Mouse (Mus musculus) v-Abl transformed pro-B cells (cell line): ENCODE data around the gene Stxbp6.
"Not testable (repeated sequence)": the region's sequence is repeated elsewhere in the genome, so short reads cannot be mapped to it uniquely, and the experiment has no call there.

Experiments used
- in situ Hi-C, 2 experiments: fragments of 400-800 bp; cut with MboI; formaldehyde crosslinking; loops; one replicate each; pipeline ENCODE4 v1.15.1; 2025; ENCODE audit not compliant: unreplicated experiment in 2 of 2

The Stxbp6 gene

DNA sequence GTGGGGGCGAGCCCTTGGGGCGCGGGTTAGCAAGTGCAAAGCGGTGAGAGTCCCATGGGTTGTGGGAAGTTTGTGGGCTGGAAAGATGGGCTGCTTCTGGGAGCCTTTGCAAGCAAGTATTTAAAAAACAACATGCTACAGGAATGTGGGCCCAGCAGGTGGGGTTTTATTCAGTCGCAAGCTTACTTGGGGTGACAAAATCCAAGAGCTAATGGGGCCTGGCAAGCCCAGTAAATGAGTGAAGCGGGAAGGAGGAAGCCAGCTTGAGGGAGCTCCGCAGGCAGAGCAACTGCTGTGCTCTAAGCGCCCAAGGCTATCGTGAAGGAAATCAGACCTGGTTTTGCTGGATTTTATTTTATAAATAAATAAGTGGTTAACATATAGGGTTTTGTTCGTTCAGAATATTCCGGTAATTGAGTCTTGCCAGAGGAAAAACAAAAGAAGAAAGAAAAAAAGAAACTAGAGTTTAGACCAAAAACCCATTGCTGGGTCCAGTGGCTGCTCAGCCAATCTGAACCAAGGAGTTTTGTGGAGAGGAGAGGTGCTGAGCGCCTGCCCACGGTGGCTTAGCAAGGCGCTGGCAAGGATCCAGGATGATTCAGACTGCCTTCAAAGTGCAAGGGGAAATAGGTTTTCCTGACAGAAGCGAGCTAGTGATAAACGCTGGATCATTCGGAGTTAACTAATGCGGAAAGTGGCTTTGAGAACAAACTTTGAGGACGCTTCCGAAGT is at the start of gene Stxbp6:
Stxbp6 (minus strand) TSS at position 99 of the 732 bp plus-strand sequence.
- in situ Hi-C loops: no loop called here

GRCm38 (mm10) chr12:45102954-45103353 is 28.4 kb upstream of the Stxbp6 start:
- in situ Hi-C loops: not testable (repeated sequence)

GRCm38 (mm10) chr12:45093732-45094131 is 19.2 kb upstream of the Stxbp6 start:
- in situ Hi-C loops: no loop called here

DNA sequence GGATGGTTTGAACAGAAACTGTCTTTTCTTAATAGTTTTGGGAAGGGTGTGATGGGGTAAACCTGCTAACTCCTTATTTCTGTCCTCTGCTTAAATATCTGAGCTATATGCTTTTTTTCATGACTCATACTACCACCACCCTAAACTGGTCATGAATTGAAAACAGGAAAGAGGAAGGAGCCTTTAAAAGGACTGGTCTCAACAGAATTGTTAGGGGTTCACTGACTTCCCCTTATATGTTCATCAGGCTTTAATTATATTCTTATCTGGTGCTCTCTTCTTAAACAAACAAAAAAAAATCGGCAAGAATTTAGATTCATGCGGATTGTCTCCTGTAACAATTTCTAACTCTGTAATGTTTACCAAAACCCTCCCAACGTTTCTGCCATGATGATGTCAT is 17.9 kb upstream of the Stxbp6 start:
- in situ Hi-C loops: no loop called here

DNA sequence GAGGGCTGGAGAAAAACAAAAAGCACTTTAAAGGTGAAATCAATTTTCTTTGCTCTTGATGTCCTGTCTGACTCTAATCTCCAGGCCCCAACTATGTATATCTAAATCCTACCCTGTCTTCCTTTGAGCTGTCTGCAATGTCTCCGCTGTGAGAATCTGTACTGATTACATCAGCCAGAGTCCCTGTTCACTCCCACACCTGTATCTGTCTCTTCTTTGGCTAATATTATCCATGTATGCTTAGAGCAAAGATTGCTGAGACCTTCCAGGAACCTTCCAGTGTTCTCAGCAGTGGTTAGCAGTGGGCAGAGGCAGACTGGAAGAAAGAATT is 8.6 kb upstream of the Stxbp6 start:
- in situ Hi-C loops: no loop called here

DNA sequence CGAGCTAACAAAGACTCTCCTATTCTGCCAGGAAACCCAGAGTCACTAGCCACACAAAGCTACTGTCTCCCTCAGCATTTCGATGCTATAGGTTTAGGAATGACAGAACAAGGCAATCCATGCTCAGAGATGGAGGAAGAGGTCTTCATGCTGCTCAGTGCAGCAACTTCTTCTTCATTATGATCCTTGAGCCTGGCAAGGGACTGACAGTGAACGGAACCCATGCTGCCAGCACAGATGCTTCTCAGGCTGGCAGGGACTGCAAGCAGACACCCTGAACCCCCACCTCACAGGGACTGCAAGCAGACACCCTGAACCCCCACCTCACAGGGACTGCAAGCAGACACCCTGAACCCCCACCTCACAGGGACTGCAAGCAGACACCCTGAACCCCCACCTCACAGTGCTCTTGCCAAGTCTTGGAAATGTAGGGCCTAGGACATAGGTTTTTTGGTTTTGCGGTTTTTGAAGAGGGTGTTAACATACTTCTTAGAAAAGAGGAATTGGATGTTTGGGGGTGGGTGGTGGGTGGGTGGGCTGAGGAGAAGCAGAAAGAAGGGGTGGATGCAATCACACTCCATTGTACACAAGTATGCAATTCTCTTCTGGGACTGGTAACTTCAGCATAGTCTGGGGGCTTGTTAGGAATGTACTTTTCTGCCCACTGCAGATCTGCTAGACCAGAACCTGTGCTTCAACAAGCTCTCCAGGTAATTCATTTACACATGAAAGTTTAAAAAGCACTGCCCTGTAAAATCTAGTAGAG is 8.1 kb upstream of the Stxbp6 start:
- in situ Hi-C loops: no loop called here

GRCm38 (mm10) chr12:45081617-45082016 is 7.1 kb upstream of the Stxbp6 start:
- in situ Hi-C loops: no loop called here

DNA sequence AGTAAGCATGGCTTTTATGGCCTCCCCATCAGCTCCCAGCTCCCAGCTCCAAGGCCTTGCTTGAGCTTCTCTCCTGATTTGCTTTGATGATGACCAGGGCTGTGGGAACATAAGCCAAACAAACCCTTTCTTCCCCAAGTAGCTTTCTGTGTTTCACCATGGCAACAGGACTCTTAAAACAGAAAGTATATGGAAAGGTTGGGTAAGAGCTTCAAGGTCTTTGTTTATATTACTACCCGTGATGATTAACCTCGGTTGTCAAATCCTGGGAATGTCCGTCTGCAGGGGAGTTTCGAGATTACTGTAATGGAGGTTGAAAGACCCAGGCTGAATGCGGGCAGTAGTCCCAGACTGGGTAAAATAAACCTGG is 6.2 kb upstream of the Stxbp6 start:
- in situ Hi-C loops: no loop called here

DNA sequence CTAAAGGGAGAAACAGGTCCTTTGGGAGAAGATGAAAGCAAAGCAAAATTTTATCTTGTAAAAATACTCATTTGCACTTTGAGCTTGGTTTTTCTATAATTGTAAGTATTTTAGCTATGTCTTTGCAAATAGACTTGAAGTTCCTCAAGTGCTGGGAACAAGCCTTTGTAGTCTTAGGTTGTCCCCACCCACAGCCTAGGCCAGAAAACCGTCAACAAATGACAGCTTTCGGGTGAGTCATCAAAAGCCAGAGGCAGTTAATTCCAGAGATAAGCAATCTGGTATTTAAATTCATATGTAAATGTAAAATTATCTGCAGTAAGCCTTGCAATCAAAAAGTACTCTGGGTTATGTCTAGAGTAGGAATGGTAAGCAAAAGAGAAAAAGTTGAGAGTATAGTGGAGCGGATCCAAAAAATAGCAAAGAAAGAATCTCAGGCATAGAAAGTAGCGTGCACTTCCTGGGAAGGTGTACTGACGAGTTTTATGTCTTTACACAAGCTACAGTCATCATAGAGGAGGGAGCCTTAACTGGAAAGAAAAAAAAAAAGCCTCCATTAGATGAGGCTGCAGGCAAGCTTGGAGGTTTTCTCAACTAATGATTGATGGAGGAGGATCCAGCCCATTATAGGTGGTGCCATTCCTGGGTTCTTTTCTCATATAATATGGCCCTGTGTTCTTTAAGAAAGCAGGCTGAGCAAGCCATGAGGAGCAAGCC is 5.7 kb upstream of the Stxbp6 start:
- in situ Hi-C loops: no loop called here

- in situ Hi-C loops: no loop called here
Measured at GRCm38 (mm10) chr12:45075631-45076030, 1.1 kb upstream of the Stxbp6 start.

- in situ Hi-C loops: no loop called here
Measured at GRCm38 (mm10) chr12:45074042-45074601, 387 bp downstream of the Stxbp6 start.

DNA sequence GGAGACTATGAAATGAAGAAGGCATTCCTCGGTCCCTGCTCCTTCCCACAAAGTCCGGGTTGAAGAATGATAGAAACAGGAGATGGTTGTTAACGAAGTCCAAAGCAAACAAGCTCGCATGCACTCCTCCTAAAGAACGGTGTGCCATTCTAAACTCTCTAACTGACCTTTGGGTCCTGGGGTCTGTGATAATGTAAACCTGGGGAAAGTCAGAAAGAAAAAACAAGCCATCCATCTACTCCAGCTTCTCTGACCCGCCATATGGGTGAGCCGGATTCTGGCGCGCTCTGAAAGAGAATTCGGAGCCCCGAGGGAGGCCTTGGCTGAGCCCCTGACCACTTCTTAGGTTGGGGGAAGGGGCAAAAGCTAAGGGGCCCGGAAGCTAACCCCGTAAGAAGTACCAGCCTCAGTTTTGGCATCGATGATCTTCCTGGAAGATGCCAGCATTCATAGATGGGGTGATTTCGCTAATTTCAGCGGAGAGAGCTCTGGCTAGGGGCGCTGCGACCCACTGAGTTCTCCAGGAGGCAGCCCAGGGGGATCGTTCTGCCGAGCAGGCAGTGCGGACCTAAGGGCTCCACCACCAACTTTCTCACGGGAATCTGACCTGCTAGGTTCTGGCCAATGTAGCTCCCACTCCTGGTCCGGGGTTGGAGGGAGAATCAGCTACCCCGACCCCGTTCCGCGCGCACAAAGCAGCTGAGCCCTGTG is 1.0 kb downstream of the Stxbp6 start:
- in situ Hi-C loops: no loop called here

DNA sequence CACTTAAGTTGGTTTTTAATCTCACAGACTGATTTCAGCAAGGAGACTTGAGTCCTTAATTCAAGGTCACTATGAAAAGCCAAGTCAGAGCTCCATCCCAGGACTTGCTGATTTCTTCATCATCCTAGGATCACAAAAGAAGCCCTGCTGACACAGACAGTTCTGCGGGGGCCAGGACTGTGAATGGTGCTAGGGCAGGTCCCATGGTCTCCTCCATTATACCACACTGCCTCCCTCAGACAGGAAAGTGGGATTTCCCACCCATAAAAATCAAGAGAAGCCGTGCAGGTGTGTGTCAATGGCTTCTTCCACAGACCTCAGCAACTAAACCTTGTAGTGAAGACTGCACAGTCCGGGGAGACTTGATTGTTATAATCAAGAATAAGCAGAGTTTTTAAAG is 2.3 kb downstream of the Stxbp6 start:
- in situ Hi-C loops: no loop called here

DNA sequence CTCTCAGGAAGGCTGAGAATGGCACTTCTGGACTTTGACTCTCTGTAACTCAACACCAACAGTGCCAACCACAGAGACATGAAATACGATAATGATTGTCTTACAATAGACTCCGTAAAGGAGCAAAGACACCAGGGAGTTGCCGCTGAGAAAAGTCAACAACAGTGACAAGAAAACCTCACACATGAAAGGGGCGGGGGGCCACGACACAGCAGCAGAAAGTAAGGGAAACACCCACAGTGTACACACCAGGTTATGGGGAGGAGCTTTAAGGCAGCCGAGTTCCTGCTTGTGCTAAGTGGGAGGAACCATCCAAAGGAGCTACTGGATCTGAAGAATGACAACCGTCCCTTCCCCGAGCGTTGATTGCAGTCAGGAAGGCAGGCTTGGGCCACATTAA is 4.3 kb downstream of the Stxbp6 start:
- in situ Hi-C loops: no loop called here

GRCm38 (mm10) chr12:45068145-45068754 is 6.3 kb downstream of the Stxbp6 start:
- in situ Hi-C loops: no loop called here

DNA sequence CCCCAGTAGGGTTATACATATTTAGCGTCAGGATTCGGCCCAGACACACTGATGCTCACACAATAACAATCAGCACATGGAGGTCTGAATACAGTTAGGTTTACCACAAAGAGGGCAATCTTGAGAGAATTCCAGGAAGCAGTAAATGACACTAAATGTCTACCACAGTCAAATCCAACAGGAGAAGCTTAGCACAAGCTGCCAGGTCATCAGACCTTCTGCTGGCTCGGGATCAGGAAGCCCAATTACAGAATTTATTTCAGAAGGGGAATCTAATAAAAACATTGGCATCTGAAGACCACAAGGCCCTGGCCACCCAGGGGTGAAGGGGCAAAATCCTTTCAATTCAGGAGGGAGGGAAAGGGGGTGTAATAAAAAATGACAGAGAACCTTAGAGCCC is 6.8 kb downstream of the Stxbp6 start:
- in situ Hi-C loops: no loop called here

DNA sequence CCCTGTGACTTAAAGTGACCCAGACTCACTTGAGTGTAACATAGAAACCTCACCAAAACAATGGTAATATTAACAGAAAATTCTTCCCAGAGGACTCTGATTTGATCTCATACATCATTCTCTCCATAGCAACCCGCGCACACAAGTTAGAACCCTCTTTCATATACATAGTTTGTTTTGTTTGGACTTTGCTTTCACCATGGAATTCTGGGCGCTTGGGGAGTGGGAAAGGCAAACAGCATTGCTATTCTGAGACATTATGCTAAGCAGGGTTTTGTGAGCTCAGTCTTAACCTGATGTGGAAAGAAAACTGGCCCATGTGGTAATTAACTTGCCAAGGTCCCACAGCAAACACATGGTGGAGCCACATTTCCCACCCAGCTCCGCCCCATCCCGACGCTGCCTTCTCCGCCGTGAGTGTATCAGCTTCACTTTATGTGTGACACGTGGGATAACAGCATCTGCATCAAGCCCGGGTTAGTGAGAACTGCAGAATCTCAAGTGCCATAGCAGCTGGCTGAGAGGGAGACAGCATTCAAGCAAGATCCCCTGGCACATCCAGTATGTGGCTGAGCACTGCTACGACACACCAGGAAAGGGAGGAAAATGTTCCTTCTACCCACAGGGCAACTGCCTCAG is 7.3 kb downstream of the Stxbp6 start:
- in situ Hi-C loops: no loop called here

DNA sequence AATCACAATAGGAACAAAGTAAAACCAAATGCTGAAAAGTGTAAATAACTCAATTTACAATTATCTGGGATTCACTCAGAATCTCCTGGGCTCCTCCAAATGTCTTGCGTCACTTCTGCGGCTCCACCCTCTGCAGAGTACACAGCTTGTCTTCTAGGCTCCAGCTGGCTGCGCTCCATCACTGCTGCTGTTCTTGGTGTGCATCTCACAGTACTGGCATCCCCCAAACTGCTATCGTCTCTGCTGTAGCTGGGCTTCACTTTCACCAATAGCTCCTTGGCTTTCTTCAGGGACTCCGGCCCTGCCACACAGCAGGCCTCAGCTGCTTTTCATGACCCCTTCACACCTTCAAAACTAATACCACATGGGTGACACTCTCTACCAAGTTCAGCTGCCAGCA is 10.9 kb downstream of the Stxbp6 start:
- in situ Hi-C loops: no loop called here

GRCm38 (mm10) chr12:45061336-45061735 is 13.2 kb downstream of the Stxbp6 start:
- in situ Hi-C loops: no loop called here

DNA sequence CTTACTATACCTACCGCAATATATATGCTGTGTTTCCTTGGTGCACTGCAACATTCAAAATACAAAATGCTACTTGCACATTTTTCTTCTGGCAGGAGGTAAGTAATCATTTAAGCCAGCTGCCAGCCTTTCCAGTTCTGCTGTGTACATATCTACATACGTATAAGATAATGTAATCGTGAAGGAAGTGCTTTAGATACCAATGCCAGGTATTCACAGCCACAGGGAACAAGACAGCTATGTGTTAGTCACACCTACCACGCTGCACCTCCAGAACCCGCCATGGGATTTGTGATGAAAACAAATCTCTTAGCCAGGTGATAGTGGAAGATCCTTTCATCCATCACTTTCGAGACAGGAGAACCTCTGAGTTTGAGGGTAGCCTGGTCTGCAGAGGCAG is 13.7 kb downstream of the Stxbp6 start:
- in situ Hi-C loops: no loop called here
